Mouse (Mus musculus): ENCODE measurements around the gene Efhd2. TPM values are rescaled to one million over a fixed set of nuclear protein-coding genes. Genes with fewer than 3 reads are reported as not detected.
A peak's percentile ranks its signal among the peaks of the same experiment; 100 is the strongest.

Gene Efhd2
- total RNA-seq, 1 experiment: 9.2 TPM

DNA sequence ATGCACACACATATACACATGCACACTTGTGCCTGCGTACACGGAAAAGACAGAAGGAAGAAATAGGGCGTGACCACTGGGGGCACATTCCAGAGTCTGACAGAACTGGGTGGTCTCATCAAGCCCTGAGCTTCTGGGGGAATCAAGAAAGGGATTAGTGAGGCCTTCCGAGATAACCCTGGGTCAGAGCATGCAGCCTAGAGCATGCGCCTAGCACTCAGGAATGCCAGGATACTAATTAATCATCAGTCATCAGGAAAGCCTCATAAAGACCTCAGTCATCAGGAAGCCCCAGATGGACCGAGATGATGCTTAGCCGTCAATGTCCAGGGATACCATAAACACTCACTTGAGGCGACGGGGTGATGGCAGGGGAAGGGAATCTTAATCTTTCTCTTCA, 5.2 kb upstream of the Efhd2 start:
- DNase-seq (ENCODE audit: low read depth, low spot score): no peak
- in situ Hi-C loops (cut with MboI; ENCODE audit: low sequenced_read_pairs in 2 of 2, unreplicated experiment in 2 of 2): no loop called here
- Histone ChIP-seq H3K9me3 (ENCODE audit: control insufficient read depth, insufficient read depth, low read depth, low read length) (no peaks in the 10 kb centered on the region), H3K27ac (ENCODE audit: insufficient read depth, low read depth, low read length, poor library complexity, severe bottlenecking) (no peak overlapping the region), H3K9ac (ENCODE audit: insufficient read depth, low read depth, low read length, poor library complexity, severe bottlenecking) (no peak overlapping the region), H3K4me1 (ENCODE audit: control insufficient read depth in 2 of 2, insufficient read depth in 2 of 2, low read length in 2 of 2, poor library complexity in 1 of 2) (peaks cover 3 to 15% of the 10 kb centered on the region in 2 experiments; a peak in 2 of 4 replicates), H3K36me3 (ENCODE audit: control insufficient read depth, insufficient read depth, low read length, poor library complexity, severe bottlenecking) (no peaks in the 10 kb centered on the region), H3K4me3 (ENCODE audit: insufficient read depth in 1 of 2, low read depth in 1 of 2, low read length in 2 of 2, poor library complexity in 1 of 2, severe bottlenecking in 1 of 2) (no peak overlapping the region)
- TF ChIP-seq MAFK (IDR thresholded peaks at IDR 0.05; ENCODE audit: insufficient read depth, low read depth, low read length) (no peak), ZC3H11A (IDR thresholded peaks at IDR 0.05; ENCODE audit: borderline replicate concordance, low read depth, low read length) (no peak), HCFC1 (IDR thresholded peaks at IDR 0.05; ENCODE audit: borderline replicate concordance, insufficient read depth, low read length) (no peak), ZNF384 (IDR thresholded peaks at IDR 0.05; ENCODE audit: low read depth, low read length) (no peak), CHD2 (IDR thresholded peaks at IDR 0.05; ENCODE audit: low read depth, low read length) (no peak)

GRCm38 (mm10) chr4:141879074-141879473, 4.4 kb upstream of the Efhd2 start:
- in situ Hi-C loops (cut with MboI; ENCODE audit: low sequenced_read_pairs in 2 of 2, unreplicated experiment in 2 of 2): no loop called here
- peaks cover 3 to 16% of the 10 kb centered on the region in 2 experiments; a peak in 2 of 4 replicates for H3K4me1 ChIP-seq (ENCODE audit: control insufficient read depth in 2 of 2, insufficient read depth in 2 of 2, low read length in 2 of 2, poor library complexity in 1 of 2)
- no peak overlapping the region for H3K9ac ChIP-seq (ENCODE audit: insufficient read depth, low read depth, low read length, poor library complexity, severe bottlenecking)
- TF ChIP-seq MAFK (IDR thresholded peaks at IDR 0.05; ENCODE audit: insufficient read depth, low read depth, low read length) (no peak), ZC3H11A (IDR thresholded peaks at IDR 0.05; ENCODE audit: borderline replicate concordance, low read depth, low read length) (no peak), ZNF384 (IDR thresholded peaks at IDR 0.05; ENCODE audit: low read depth, low read length) (no peak), CHD2 (IDR thresholded peaks at IDR 0.05; ENCODE audit: low read depth, low read length) (no peak), HCFC1 (IDR thresholded peaks at IDR 0.05; ENCODE audit: borderline replicate concordance, insufficient read depth, low read length) (no peak)
- no peaks in the 10 kb centered on the region for H3K36me3 ChIP-seq (ENCODE audit: control insufficient read depth, insufficient read depth, low read length, poor library complexity, severe bottlenecking)
- H3K9me3 ChIP-seq (ENCODE audit: control insufficient read depth, insufficient read depth, low read depth, low read length): no peaks in the 10 kb centered on the region
- H3K4me3 ChIP-seq (ENCODE audit: insufficient read depth in 1 of 2, low read depth in 1 of 2, low read length in 2 of 2, poor library complexity in 1 of 2, severe bottlenecking in 1 of 2): no peak overlapping the region
- no peak overlapping the region for H3K27ac ChIP-seq (ENCODE audit: insufficient read depth, low read depth, low read length, poor library complexity, severe bottlenecking)
- no peak for DNase-seq (ENCODE audit: low read depth, low spot score)

DNA sequence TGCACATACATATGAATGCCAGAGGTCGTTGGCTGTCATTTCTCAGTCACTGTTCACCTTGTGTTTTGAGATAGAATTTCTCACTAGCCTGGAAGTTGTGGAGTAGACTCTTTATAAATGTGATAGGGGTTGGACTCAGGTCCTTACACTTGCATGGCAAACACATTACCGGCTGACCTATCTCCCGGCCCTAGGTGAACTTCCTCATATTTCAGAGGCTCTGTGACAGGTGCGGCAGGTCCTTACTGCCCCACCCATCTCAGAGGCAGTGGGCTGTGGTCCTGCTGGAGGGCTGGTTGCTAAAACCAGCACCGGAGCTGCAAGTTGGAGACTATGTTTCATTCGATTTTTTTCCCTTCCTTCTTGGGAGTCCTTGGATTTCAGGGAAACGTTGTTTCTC, 3.9 kb upstream of the Efhd2 start:
- no peak for DNase-seq (ENCODE audit: low read depth, low spot score)
- TF ChIP-seq MAFK (IDR thresholded peaks at IDR 0.05; ENCODE audit: insufficient read depth, low read depth, low read length) (no peak), HCFC1 (IDR thresholded peaks at IDR 0.05; ENCODE audit: borderline replicate concordance, insufficient read depth, low read length) (no peak)
- no peaks in the 10 kb centered on the region for H3K36me3 ChIP-seq (ENCODE audit: control insufficient read depth, insufficient read depth, low read length, poor library complexity, severe bottlenecking)
- in situ Hi-C loops (cut with MboI; ENCODE audit: low sequenced_read_pairs in 2 of 2, unreplicated experiment in 2 of 2): no loop called here
- no peak overlapping the region for H3K27ac ChIP-seq (ENCODE audit: insufficient read depth, low read depth, low read length, poor library complexity, severe bottlenecking)
- H3K4me3 ChIP-seq (ENCODE audit: insufficient read depth in 1 of 2, low read depth in 1 of 2, low read length in 2 of 2, poor library complexity in 1 of 2, severe bottlenecking in 1 of 2): no peak overlapping the region
- no peaks in the 10 kb centered on the region for H3K9me3 ChIP-seq (ENCODE audit: control insufficient read depth, insufficient read depth, low read depth, low read length)
- no peak overlapping the region for H3K9ac ChIP-seq (ENCODE audit: insufficient read depth, low read depth, low read length, poor library complexity, severe bottlenecking)
- peaks cover 3 to 19% of the 10 kb centered on the region in 2 experiments; a peak in 2 of 4 replicates for H3K4me1 ChIP-seq (ENCODE audit: control insufficient read depth in 2 of 2, insufficient read depth in 2 of 2, low read length in 2 of 2, poor library complexity in 1 of 2)

GRCm38 (mm10) chr4:141875481-141876108, 875 bp upstream of the Efhd2 start:
- TF ChIP-seq CHD2 (IDR thresholded peaks at IDR 0.05; ENCODE audit: low read depth, low read length) (no peak), MAFK (IDR thresholded peaks at IDR 0.05; ENCODE audit: insufficient read depth, low read depth, low read length) (peak; percentile 70)
- Histone ChIP-seq H3K9me3 (ENCODE audit: control insufficient read depth, insufficient read depth, low read depth, low read length) (no peaks in the 10 kb centered on the region), H3K36me3 (ENCODE audit: control insufficient read depth, insufficient read depth, low read length, poor library complexity, severe bottlenecking) (no peaks in the 10 kb centered on the region), H3K9ac (ENCODE audit: insufficient read depth, low read depth, low read length, poor library complexity, severe bottlenecking) (no peak overlapping the region; the same call in 1 of the 2 replicates), H3K4me1 (ENCODE audit: control insufficient read depth in 2 of 2, insufficient read depth in 2 of 2, low read length in 2 of 2, poor library complexity in 1 of 2) (peaks cover 5 to 14% of the 10 kb centered on the region in 2 experiments; a peak in 2 of 4 replicates), H3K4me3 (ENCODE audit: insufficient read depth in 1 of 2, low read depth in 1 of 2, low read length in 2 of 2, poor library complexity in 1 of 2, severe bottlenecking in 1 of 2) (peak overlapping the region; percentile 75 to 95), H3K27ac (ENCODE audit: insufficient read depth, low read depth, low read length, poor library complexity, severe bottlenecking) (no peak overlapping the region)
- DNase-seq (ENCODE audit: low read depth, low spot score): no peak
- in situ Hi-C loops (cut with MboI; ENCODE audit: low sequenced_read_pairs in 2 of 2, unreplicated experiment in 2 of 2): no loop called here

DNA sequence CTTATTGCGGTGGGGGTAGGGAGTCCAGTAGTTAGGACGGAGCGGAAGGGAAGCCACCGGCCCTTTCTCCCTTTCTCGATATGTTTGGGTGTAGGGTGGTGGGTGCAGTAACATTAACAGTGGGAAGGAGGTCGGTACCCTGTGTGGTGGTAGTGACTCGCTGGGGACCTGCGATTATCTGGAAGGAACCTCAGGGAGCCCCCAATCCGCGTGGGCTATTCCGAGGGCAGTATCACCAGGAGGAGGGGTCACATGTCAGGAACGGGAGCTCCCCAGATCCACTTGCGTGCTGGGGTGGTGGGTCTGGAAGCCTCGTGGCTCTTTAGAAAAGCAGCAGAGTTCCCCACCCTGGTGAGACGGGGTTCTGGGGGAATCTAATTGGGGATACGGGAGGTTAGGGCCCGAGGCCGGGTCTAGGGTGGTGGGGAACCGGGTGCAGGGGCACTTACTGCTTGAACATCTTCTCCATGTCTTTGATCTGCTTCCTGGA, 564 bp downstream of the Efhd2 start:
- Histone ChIP-seq H3K4me3 (ENCODE audit: insufficient read depth in 1 of 2, low read depth in 1 of 2, low read length in 2 of 2, poor library complexity in 1 of 2, severe bottlenecking in 1 of 2) (peak overlapping the region; percentile 75 to 95), H3K27ac (ENCODE audit: insufficient read depth, low read depth, low read length, poor library complexity, severe bottlenecking) (no peak overlapping the region), H3K9me3 (ENCODE audit: control insufficient read depth, insufficient read depth, low read depth, low read length) (no peaks in the 10 kb centered on the region), H3K36me3 (ENCODE audit: control insufficient read depth, insufficient read depth, low read length, poor library complexity, severe bottlenecking) (no peaks in the 10 kb centered on the region), H3K4me1 (ENCODE audit: control insufficient read depth in 2 of 2, insufficient read depth in 2 of 2, low read length in 2 of 2, poor library complexity in 1 of 2) (peaks cover 1 to 16% of the 10 kb centered on the region in 2 experiments; a peak in 1 of 4 replicates), H3K9ac (ENCODE audit: insufficient read depth, low read depth, low read length, poor library complexity, severe bottlenecking) (peak overlapping the region; percentile 81)
- in situ Hi-C loops (cut with MboI; ENCODE audit: low sequenced_read_pairs in 2 of 2, unreplicated experiment in 2 of 2): no loop called here
- no peak for DNase-seq (ENCODE audit: low read depth, low spot score)
- TF ChIP-seq CHD2 (IDR thresholded peaks at IDR 0.05; ENCODE audit: low read depth, low read length) (no peak), ZNF384 (IDR thresholded peaks at IDR 0.05; ENCODE audit: low read depth, low read length) (no peak), ZC3H11A (IDR thresholded peaks at IDR 0.05; ENCODE audit: borderline replicate concordance, low read depth, low read length) (no peak), MAFK (IDR thresholded peaks at IDR 0.05; ENCODE audit: insufficient read depth, low read depth, low read length) (no peak), HCFC1 (IDR thresholded peaks at IDR 0.05; ENCODE audit: borderline replicate concordance, insufficient read depth, low read length) (no peak)
